Mouse (Mus musculus) cerebellum, postnatal 25 days (tissue): ENCODE data around the gene Pla1a.

ENCODE experiments used
- DNase-seq, 2 experiments: peaks; one replicate each; pipeline ENCODE4 v3.0.0; 2021; ENCODE audit warnings: mixed read lengths in 2 of 2

The Pla1a gene

GRCm38 (mm10) chr16:38432498-38433425 is at the start of gene Pla1a:
Gene Pla1a, minus strand, starts transcription at chr16:38433145.
- no peak for DNase-seq

DNA sequence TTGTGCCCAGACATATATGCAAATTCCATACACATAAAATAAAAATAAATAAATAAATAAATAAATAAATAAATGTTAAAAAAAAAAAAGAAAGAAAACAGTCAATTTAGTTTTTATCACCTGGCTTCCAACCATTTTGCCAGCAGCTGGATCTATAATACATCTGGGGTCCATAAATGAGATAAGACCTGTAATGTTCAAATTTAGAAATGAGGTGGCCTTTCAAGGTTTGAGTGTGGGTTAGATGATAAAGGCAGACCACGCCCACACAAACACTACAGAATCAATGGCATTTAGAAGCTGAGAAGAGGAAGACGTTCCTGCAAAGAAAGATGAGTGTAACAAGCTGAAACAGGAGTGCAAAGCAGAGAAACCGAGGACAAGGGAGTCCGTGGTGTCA is 48.4 kb upstream of the Pla1a start:
- DNase-seq, result no peak

DNA sequence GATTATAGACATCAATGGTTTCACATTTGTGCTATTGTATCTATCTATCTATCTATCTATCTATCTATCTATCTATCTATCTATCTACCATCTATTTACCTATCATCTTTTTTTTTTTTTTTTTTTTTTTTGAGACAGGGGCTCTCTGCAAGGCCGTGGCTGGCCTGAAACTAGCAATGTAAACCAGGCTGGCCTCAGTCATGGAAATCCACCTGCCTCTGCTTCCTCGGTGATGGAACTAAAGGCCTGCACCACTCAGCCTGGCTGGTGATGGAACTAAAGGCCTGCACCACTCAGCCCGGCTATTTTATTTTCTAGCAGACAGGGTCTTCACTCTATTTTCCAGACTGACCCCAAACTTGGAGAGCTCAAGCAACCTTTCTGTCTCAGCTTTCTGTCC is 45.4 kb upstream of the Pla1a start:
- DNase-seq, result no peak

DNA sequence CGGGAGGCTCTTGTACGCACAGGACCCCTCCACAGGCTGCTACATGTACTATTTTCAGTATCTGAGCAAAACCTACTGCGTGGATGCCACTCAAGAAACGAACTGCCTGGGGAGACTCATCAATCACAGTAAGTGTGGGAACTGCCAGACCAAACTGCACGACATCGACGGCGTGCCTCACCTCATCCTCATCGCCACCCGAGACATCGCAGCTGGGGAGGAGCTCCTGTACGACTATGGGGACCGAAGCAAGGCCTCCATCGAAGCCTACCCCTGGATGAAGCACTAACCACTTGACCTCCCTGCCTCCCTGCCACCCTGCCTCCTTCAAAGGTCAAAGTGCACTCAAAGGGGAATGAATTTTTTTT is 44.3 kb upstream of the Pla1a start:
- peak; percentile 11 for DNase-seq

DNA sequence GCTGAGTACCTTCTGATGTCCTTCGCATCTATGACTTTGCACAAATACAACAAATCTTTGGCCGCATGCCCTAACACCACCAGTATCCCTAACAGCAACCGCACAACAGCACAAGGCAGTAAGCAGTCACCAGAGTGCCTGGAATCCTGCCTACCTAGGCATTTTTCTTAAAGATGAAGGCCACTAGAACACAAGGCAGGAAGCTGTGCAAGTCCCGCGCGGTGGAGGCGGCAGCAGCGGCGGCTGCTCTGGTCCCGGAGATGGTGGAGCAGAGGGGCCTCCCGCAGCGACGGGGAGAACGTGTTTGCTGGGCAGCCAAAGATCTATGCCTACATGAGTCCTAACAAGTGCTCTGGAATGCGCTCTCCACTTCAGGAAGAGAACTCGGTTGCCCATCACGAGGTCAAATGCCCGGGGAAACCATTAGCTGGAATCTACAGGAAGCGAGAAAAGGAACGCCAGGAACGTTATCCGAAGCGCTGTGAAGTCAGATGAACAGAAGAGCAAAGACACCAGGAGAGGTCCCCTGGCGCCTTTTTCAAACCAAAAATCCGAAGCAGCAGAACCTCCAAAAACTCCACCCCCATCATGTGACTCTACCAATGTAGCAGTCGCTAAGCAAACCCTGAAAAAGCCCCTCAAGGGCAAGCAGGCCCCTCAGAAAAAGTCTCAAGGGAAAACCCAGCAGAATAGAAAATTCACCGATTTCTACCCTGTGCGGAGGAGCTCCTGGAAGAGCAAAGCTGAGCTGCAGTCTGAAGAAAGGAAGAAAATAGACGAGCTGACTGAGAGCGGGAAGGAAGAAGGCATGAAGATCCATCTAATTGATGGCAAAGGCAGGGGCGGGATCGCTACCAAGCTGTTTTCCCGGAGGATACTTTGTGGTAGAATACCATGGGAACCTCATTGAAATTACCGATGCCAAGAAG is 43.6 kb upstream of the Pla1a start:
- DNase-seq, result peak; percentile 62 to 68

DNA sequence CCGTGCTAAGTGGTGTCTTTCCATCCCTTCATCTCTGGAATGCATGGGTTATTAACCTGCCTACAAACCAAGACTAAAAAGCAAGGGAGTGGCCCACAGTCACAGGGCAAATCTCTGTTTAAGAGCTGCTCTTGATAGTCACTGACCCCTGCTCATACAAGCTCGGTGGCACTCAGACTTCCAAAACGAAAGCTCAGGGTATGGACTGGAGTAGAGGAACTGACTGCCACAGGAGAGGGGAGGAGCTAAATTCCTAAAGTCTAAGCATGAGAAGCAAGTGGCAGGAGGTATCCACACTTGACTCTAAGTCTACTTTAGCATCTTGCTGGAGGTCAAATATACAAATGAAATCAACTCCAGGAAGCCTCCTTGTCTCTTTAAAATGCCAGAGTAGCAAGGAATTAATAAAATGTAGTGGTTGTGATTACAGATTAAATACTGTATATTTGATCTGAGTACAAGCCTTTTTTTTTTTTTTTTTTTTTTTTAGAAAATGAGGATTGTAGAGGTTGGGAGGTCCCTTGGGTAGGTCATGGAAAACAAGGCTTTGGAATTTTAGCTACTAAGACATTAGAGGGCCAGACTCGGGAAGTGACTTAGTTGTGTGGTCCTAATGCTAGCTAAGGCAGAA is 42.9 kb upstream of the Pla1a start:
- DNase-seq, result no peak

DNA sequence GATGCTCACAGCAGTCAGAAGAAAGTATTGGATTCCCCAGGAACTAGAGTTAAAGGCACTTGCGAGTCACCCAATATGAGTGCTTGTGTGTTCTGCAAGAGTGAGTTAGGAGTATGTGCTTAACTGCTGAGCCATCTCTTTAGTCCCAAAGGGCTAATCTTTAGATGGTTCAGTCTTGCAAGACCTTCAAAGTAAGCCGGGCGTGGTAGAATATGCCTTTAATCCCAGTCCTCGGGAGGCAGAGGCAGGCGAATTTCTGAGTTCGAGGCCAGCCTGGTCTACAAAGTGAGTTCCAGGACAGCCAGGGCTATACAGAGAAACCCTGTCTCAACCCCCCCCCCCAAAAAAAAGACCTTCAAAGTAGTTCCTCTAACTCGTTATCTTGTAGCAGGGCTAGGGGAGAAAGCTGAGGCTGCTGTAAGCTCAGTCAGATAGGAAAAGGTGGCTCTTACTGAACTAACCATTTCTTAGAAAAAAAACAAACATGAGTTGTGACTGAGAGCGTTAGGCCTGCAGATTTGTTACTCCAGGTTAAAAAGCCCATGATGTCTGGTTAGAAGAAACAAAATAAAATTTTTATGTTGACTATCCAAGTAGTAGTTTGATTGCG is 41.8 kb upstream of the Pla1a start:
- no peak for DNase-seq

DNA sequence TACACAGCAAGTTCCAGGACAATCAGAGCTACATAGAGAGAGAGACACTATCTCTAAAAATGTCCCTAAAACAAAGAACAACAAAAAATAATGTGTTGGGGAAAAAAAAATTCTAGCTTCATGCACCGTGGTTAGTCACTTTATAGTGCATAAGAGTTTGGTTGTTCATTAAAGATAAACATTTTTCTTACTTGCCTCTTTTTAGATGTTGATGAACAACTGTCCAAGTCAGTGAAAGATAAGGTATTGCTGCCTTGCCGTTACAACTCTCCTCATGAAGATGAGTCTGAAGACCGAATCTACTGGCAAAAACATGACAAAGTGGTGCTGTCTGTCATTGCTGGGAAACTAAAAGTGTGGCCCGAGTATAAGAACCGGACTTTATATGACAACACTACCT is 40.7 kb upstream of the Pla1a start:
- DNase-seq, result no peak

DNA sequence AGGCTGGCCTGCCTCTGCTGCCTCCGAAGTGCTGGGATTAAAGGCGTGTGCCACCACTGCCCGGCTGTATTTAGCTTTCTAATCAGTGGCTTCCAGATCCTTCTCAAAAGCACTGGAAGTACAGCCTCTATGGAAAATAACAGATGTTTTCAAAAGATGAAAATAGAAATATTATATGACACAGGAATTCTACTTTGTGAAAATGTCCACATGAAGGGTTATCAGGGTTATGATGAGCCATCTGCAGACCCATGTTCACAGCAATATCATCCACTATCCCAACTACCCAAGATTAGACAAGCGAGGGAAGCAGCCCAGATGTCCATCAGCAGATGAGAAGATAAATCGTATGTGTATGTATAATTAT is 39.5 kb upstream of the Pla1a start:
- no peak for DNase-seq

GRCm38 (mm10) chr16:38471697-38472506 is 39.0 kb upstream of the Pla1a start:
- no peak for DNase-seq

- no peak for DNase-seq
Observed at GRCm38 (mm10) chr16:38469437-38469836, 36.5 kb upstream of the Pla1a start.

DNA sequence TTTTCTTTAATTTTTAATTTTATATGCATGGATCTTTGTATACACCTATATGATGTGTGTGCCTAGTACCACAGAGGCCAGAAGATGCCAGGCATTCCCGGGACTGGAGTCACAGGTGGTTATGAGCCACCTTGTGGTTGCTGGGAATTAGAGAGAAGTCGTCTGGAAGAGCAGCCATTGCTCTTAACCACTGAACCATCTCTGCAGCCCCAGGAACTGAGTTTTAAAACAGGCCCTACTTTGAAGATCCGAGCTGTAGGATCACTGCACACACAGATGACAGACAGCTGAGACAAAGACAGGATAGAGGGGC is 35.7 kb upstream of the Pla1a start:
- no peak for DNase-seq

DNA sequence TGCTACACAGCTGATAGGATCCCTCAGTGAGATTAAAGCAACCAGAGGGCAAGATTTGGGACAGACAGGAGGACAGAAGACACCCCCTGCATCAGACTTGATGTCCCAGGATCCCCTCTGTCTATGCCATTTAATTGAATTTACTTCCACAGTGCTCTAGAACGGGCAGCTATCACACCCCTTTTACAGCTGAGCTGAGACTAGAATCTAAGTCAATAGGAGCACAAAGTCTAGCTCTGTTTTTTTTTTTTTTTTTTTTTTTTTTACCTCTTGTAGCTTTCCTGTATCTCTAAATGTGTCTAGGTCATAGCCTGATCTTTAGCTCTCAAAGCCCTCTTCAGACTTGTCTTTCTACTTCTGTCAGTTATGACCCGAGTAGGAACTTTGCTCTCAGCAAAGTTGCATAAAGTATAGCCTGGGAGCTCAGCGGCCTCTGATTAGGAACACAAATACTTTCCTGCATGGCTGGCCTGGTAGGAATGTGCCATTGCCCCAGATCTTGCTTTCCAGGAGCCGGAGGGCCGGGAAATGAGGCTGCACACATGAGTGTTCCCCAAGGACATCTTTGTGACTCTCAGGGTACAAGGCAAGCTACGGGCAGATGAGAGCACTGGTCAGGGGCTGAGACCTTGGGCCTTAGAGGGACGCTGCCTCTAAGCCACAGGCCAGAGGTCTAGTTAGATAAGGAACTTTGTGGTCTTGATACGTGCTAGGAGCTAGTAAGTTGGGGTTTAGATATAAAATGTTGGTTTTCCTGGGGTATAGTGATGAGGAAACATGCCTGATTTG is 35.2 kb upstream of the Pla1a start:
- no peak for DNase-seq

DNA sequence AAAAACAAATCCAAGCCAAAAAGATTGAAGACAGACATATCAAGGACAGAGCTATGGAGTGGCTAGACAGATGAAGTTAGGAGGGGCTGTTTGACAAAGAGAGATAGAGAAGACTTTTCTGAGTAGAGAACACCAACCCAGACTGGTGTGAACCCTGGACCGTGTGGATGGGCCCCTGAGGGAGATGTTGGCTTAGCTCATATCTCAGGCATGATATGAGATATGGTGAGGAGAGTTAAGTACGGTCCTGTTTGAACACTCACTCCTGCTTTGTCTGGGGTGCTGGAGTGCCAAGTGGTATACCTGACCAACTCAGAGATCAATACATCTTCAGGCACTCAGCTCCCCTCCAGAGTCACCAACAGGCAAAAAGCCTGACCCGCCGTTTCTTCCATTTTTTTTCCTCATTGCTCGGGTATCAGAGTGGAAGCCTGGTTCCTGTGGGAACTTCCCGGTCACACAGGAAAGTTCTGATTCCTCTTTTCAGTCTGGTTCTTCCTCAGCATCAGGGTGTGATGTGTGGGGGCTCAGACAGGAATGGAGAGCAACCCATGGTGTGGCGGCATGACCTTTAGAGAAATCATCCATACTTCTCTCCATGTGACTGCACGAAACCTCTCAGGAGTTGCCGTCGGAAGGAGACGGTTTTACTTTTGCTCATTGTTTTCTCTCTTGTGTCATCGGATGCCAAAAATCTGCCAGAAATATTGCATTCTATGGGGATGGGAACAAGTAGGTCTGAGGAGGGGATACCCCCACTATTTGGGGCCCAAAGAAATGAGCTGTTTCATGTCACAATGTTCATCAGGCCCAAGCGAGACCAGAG is 34.4 kb upstream of the Pla1a start:
- no peak for DNase-seq

- DNase-seq, result no peak
Observed at GRCm38 (mm10) chr16:38466089-38466488, 33.1 kb upstream of the Pla1a start.

DNA sequence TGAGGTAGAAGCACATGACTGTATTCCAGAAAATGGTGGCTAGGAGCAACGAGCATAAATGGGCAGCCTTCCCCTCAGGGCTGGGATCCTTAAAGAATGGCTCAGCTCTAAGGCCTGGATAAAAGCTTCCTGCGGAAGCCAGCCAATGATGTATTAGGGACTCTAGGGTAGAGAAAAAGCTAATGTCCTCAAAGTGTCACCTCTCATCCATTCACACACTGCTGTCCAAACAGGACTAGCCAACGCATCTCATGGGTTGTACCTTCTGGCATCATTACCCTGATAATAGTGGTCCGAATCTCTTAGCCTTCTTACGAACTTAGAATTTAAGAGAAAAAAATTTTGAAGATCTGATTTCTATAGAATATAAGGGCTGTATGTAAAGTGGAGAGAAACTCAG is 30.4 kb upstream of the Pla1a start:
- no peak for DNase-seq

DNA sequence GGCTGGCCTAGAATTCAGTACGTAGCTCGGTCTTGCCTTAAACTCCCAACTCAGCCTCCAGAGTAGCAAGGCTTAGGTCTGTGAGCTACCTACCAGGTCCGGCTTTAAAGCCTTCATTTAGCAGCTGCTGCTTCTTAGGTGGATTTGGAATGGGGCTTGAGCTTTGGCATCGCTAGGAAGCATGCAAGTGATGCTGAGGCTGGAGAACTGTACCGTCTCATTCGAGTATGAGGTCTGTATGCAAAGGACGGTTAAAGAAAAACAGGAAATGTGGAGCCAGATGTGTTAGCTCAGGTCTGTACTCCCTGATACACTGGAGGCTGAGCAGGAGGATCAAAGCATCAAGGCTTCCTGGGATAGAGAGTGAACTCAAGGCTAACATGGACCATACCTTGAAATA is 29.2 kb upstream of the Pla1a start:
- DNase-seq, result no peak

GRCm38 (mm10) chr16:38461749-38462148 is 28.8 kb upstream of the Pla1a start:
- no peak for DNase-seq

- DNase-seq, result no peak
Observed at GRCm38 (mm10) chr16:38459990-38460389, 27.0 kb upstream of the Pla1a start.

DNA sequence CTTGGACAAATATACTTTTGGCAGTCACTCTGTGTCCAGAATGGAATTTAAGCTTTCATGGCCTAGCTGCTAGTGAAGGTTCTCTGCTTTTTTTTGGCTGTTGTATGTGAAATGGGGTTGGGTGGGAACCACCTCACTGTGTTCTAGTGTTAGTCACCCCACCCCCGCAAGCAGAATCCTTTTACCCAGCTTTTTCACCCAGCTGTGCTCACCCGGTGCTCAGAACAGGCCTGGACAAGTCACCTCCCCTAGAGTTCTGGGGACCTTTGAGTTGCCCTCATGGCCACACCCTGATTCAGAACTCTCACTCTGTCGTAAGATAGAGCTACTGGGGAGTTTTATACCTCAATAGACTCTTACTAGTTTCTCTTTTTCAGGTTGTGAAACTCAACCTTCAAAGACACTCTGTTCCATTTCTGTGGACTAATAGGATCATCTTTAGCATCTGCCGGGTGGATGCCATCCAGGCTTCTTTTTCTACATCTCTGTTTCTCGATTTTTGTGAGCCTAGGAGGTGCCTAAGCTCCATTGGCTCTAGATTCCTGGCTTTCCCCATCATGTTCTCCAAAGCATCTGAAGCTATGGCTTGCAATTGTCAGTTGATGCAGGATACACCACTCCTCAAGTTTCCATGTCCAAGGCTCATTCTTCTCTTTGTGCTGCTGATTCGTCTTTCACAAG is 25.8 kb upstream of the Pla1a start:
- no peak for DNase-seq
